14 mouse cellular contexts compared by ENCODE assay signal in genomic region chr12:43265016-43265415, GRCm38 (mm10).
"Had no signal": no experiment of that assay in that cellular context is flagged by ENCODE, and none has a peak within 500 bp of the region (broad histone marks: within the 10 kb centered on the region; RNA-seq: fewer than 3 reads in every experiment).

No protein-coding gene starts in this region.

- ATAC-seq: intestine, embryonic 15.5 days; lung, postnatal 0 days had no signal

- H3K4me3 ChIP-seq: intestine, embryonic 15.5 days; kidney, embryonic 15.5 days; left cerebral cortex, adult 2 months; liver, embryonic 13.5 days had no signal

- H3K9me3 ChIP-seq: intestine, embryonic 15.5 days; kidney, embryonic 15.5 days; liver, embryonic 13.5 days had no signal

- H3K4me1 ChIP-seq: intestine, embryonic 15.5 days; kidney, embryonic 15.5 days; liver, embryonic 13.5 days had no signal

- H3K36me3 ChIP-seq: intestine, embryonic 15.5 days; kidney, embryonic 15.5 days; liver, embryonic 13.5 days had no signal

- DNase-seq: kidney, adult 11 months; kidney, adult 8-10 months; kidney, postnatal 10 days; kidney, postnatal 36 days; layer of hippocampus, postnatal 36 days; liver, embryonic 13.5 days; lung, embryonic 14.5 days; thymus, adult 18-20 months; thymus, postnatal 4 days had no signal

- H3K27ac ChIP-seq: intestine, embryonic 15.5 days; kidney, embryonic 15.5 days; left cerebral cortex, adult 2 months; liver, embryonic 13.5 days; macrophage had no signal

- H3K27me3 ChIP-seq: intestine, embryonic 15.5 days; kidney, embryonic 15.5 days; liver, embryonic 13.5 days had no signal

- H3K9ac ChIP-seq: intestine, embryonic 15.5 days; kidney, embryonic 15.5 days; liver, embryonic 13.5 days; lung, embryonic 14.5 days had no signal

- H3K4me2 ChIP-seq: intestine, embryonic 15.5 days; kidney, embryonic 15.5 days; liver, embryonic 13.5 days; lung, embryonic 14.5 days had no signal
